Mouse (Mus musculus) right cerebral cortex, adult 2 months (tissue): ENCODE data around the gene Peli1.

Experiments used
- DNase-seq, 2 experiments: peaks; one replicate each; pipeline ENCODE4 v3.0.0; 2021 to 2022; ENCODE audit warnings: low spot score in 2 of 2

The Peli1 gene

DNA sequence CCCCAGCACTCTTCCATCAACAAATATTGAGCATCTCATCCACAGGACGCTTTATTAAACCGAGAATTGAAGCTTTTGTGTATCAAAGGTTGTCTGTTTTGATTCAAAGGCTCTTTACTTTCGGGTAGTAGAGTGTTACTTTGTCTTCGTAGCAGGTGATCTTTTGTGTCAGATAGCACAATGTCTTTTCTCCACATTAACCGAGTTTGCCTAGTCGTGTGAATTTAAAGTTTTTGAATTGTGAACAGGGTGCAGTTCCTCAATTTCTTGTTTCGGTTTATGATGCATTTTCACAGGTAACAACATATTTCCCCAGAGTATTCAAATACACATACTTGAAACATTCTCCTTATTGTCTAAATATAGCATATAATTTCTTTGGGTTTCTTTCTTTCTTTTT, 1.5 kb downstream of the Peli1 start:
- no peak for DNase-seq

- no peak for DNase-seq
Measured at GRCm38 (mm10) chr11:21093081-21093815, 2.2 kb downstream of the Peli1 start.

- no peak for DNase-seq
Measured at GRCm38 (mm10) chr11:21096590-21096989, 5.5 kb downstream of the Peli1 start.

GRCm38 (mm10) chr11:21098457-21098856, 7.4 kb downstream of the Peli1 start:
- no peak for DNase-seq

- no peak for DNase-seq
Measured at GRCm38 (mm10) chr11:21100704-21101103, 9.6 kb downstream of the Peli1 start.

DNA sequence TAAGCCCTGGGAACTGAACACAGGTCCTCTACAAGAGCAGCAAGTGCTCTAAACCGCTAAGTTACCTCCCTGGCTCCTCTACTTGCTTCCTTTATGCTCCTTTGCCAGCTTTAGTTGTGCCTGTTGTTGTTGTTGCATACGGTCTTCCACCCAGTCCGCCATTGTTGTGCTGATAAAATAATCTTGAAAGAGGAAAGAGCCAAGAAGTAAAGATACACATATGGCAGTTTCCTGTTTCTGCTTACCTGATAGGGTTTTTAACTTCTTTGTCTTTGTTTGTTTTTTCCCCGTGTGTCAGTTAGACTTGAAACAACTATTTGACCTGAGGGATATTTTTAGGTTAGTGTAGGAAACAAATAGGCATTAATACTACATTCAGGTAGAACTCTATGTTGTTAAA, 10.2 kb downstream of the Peli1 start:
- no peak for DNase-seq

GRCm38 (mm10) chr11:21102273-21103005, 11.3 kb downstream of the Peli1 start:
- DNase-seq: no peak

DNA sequence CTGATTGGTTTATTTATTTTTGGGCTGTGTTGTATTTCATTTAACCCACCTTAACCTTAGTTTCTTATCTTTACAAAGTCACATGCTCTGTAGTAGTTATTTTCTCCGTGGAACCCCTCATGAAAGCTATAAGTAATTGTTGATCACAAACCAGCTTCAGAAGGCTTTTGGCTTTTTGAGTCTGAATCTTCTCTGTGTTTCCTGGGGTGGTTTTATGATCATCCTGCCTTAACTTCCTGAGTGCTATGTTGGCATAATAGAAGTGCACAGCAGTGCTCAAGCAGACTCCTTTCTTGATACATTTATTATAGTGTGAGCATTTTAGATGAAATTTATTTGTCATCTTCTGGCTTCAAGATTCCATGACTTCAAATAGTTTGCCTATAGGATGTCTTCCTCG, 12.1 kb downstream of the Peli1 start:
- DNase-seq: no peak

DNA sequence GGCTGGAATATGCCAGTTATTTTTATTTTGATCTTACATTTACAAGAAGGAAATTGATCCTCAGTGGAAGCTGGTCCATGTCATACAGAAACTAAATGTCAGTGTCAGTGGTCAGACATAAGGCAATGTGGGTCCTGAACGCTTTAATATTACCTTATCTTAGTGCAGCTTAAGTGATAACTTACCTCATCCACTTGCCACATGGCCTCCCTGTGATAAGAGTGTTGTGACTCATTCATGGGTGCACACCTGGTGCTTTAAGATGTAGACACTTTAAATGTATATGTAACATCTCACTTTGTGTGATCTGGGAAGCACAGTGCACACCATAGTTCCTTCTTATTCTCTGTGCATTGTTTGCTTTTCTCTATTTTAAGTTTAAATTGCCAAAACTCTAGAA, 14.3 kb downstream of the Peli1 start:
- DNase-seq: no peak

- DNase-seq: no peak
Measured at GRCm38 (mm10) chr11:21107120-21107519, 16.0 kb downstream of the Peli1 start.

DNA sequence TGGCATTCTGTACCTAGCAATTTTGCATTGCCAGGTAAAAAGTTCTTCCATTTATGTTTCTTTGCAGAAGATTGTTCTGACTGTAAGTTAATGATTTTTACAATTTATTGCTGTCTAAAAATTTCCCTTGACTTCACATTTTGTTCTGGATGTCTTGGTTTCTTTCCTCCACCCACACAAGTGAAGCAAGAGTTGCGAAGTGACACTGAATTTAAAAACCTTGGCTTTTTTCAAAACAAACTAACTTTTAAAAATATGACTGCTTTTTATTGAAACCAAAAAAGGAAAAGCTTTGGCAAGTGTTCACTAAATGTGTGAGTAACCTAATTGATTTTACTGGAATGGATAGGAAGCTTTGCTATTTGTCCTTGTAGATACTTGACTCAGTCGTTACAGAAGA, 18.2 kb downstream of the Peli1 start:
- DNase-seq: no peak

GRCm38 (mm10) chr11:21114516-21114915, 23.4 kb downstream of the Peli1 start:
- no peak for DNase-seq

DNA sequence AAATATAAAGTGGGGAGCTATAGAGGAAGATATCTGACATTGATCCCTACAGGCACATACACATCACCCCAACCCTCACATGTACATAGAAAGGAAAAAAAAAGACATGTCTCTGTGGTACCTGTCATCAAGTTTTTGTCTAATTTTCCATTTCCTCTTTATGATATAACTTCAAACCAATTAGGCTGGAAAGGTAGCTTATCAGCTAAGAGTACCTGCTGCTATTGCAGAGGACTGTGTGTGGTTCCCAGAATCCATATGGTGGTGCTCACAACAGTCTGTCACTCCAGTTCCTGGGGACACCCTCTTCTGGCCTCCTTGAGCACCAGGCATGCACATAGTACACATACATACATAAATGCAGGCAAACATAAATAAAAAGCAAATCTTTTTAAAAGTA, 24.7 kb downstream of the Peli1 start:
- DNase-seq: no peak

- no peak for DNase-seq
Measured at GRCm38 (mm10) chr11:21116623-21117295, 25.7 kb downstream of the Peli1 start.

- no peak for DNase-seq
Measured at GRCm38 (mm10) chr11:21121737-21122136, 30.6 kb downstream of the Peli1 start.

DNA sequence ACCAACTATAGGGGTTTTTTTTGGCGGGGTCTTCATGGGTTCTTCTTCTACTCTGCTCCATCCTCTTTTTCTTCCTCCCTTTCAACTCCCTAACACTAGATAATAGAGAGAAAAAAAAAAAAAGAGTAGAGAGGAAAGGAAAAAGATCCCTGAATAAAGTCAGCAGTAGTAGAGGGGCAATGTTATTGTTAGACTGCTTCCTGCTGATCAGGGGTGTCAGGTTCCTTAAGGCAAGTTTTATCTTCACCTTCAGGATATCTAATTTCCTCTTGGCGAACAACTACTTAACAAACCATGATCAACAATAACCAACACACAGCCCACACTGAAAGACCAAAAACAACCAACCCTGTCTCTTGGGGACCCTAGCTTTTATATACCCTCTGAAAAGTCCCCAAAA, 31.3 kb downstream of the Peli1 start:
- no peak for DNase-seq

- DNase-seq: no peak
Measured at GRCm38 (mm10) chr11:21131692-21132091, 40.6 kb downstream of the Peli1 start.

- no peak for DNase-seq
Measured at GRCm38 (mm10) chr11:21134875-21135451, 43.9 kb downstream of the Peli1 start.

DNA sequence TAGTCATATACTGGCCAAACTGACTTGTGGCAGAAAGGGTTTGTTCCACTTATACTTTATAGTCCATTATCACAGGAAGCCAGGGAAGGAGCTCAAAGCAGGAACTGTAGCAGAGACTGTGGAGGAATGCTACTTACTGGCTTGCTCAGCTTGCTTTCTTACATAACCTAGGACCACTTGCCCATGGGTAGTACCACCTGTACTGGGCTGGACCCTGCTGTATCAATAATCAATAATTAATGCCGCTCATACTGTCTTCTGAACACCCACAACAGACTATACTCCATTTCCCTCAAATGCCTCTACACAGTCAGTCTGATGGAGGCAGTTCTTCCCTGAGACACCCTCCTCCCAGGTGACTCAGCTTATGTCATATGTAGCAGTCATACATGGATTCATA, 48.4 kb downstream of the Peli1 start:
- no peak for DNase-seq

DNA sequence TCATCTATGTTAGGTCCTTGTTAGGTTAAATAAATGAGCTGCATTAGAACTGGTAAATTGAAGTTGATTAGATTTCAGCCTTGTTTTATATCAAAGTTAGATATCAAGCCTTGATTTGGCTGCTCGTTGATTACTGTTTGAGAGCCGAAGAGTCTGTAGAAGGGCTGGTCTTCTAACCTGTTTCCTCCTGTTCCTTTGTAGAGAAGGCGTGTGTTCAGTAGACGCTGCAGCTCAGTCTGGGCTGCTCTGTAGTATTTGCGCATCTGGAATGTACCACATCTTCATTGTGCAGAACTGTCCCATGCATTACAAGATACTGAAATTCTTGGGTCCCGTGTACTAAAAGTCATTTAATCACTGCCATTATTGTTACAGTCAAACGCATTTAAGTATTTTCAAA, 50.2 kb downstream of the Peli1 start:
- DNase-seq: no peak

GRCm38 (mm10) chr11:21141755-21142154, 50.7 kb downstream of the Peli1 start:
- no peak for DNase-seq

- peak in 1 of 2 experiments; percentile 36 for DNase-seq
Measured at GRCm38 (mm10) chr11:21149476-21149875, 58.4 kb downstream of the Peli1 start.
